Mouse (Mus musculus) embryonic fibroblast, embryonic 13.5 days (primary cell): ENCODE results near the gene Nr3c2. TPM values are rescaled to one million over a fixed set of nuclear protein-coding genes. Genes with fewer than 3 reads are reported as not detected.
A peak's percentile ranks its signal among the peaks of the same experiment; 100 is the strongest.

Experiments used
- H3K27ac ChIP-seq: 2 replicates; pipeline ENCODE4 v1.5.1; 2012; ENCODE audit warnings: low read length, control low read depth, inconsistent platforms; ENCODE audit not compliant: insufficient read depth
- H3K4me1 ChIP-seq: 2 replicates; pipeline ENCODE4 v1.6.1; 2011; ENCODE audit warnings: low read length; ENCODE audit not compliant: control insufficient read depth, insufficient read depth
- H3K4me3 ChIP-seq: 2 replicates; pipeline ENCODE4 v1.5.1; 2011; ENCODE audit warnings: mild to moderate bottlenecking, control low read depth, low read length; ENCODE audit not compliant: insufficient read depth
- CTCF ChIP-seq: IDR thresholded peaks from 2 replicates; pipeline ENCODE4 v1.5.1; 2011; ENCODE audit warnings: mild to moderate bottlenecking, control low read depth, low read length, moderate library complexity, borderline replicate concordance; ENCODE audit not compliant: insufficient read depth
- POLR2A ChIP-seq: IDR thresholded peaks from 2 replicates; pipeline ENCODE4 v1.6.1; 2011; ENCODE audit warnings: low read depth, mild to moderate bottlenecking, control low read depth, low read length, moderate library complexity
- polyA plus RNA-seq: library from polyadenylated mRNA; stranded (reverse); fragments of >200 nt; gene quantifications from 2 replicates; pipeline ENCODE4 v1.2.4, GENCODE M21; 2011; ENCODE audit warnings: low read depth; ENCODE audit not compliant: missing spikeins, insufficient read length

Gene Nr3c2
- polyA plus RNA-seq, 1 experiment: 1.9 TPM

DNA sequence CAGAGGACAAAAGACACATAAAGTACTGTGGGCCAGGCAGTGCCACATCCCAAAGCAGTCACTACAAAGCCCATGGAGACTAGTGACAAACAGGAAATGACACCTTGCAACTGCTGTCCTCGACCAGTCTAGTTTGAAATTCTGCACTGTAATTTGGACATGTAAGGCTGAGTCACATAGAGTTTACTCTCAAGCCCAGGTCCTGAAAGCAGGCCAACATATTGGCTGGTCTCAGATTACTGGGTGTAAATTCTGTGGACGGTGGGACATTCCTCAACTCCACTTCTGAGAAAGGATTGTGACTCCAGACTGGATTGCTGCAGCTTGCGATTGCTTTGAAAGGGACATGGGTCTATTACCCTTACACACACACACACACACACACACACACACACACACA lies 388.8 kb downstream of the Nr3c2 start:
- TF ChIP-seq CTCF (no peak), POLR2A (no peak)
- peaks cover 6% of the 10 kb centered on the region; the same call in 1 of the 2 replicates for H3K4me1 ChIP-seq
- peak overlapping the region; percentile 24; the same call in 1 of the 2 replicates for H3K27ac ChIP-seq

DNA sequence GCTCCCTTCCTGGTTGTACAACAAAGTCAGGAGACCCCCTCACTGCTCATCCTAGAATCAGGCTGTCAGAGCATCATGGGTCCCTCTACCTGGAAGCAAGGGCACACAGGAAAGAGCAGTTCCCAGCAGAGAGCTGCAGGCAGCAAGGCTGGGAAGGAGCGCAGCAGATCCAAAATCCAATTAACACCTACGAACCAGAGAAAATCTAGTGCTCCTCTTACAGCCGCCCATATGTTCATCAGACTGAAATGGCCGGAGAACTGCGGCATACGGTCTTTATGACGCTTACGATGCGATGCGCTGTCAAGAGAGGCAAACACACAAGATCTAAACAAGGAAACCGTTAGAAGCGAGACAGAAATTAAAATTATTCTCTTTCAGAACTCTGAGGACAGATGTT lies 389.2 kb downstream of the Nr3c2 start:
- H3K4me3 ChIP-seq: no peak overlapping the region
- no peak for TF ChIP-seq CTCF
- TF ChIP-seq POLR2A: no peak
- H3K4me1 ChIP-seq: peaks cover 6% of the 10 kb centered on the region; the same call in 1 of the 2 replicates
- 0 out of 2 replicates have a peak overlapping the region, but pooled peaks have one; percentile 2 for H3K27ac ChIP-seq

More for the DNA sequence above, 388.8 kb downstream of the Nr3c2 start:
- H3K4me3 ChIP-seq: no peak overlapping the region

DNA sequence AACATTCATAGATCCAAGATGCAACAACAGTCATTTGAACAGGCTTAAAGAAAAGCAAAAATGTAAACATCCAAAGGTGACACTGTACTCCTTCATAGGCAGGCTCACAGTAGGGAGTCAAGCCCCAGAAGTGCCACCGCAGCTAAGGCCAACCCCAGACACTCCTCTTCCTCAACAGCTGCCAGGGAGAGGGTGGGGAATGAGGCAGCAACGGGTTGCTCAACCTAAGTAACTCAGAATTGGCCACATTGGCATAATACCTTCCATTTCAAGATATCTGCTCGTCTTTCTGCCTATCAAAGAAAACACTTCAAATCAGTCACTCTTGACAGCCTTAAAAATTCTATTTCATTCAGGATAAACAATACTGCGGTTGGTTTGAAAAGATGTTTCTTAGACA lies 392.9 kb downstream of the Nr3c2 start:
- TF ChIP-seq CTCF (no peak), POLR2A (no peak)
- Histone ChIP-seq H3K27ac (no peak overlapping the region), H3K4me1 (peaks cover 6% of the 10 kb centered on the region; the same call in 1 of the 2 replicates), H3K4me3 (no peak overlapping the region)

DNA sequence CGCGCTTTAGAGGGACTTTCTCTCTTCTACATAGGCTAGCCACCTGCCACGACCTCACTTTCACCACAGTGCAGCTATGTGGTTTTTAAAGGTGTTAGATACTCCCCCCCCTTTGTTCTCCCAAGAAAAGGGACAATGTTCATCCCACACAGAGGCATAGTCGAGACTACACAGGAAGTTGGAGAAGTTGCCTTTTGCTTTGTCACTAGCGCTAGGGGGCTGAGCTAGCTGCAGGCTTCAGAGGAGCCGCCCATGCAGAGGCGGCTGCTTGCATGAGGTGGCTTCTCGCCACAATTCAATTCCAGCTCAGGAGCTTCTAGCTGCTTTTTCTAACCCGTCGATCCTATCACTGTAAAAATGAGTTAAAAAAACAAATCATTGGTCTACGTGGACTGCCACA lies 393.4 kb downstream of the Nr3c2 start:
- H3K27ac ChIP-seq: no peak overlapping the region
- TF ChIP-seq CTCF (no peak), POLR2A (no peak)
- H3K4me3 ChIP-seq: no peak overlapping the region
- H3K4me1 ChIP-seq: peaks cover 6% of the 10 kb centered on the region; the same call in 1 of the 2 replicates

DNA sequence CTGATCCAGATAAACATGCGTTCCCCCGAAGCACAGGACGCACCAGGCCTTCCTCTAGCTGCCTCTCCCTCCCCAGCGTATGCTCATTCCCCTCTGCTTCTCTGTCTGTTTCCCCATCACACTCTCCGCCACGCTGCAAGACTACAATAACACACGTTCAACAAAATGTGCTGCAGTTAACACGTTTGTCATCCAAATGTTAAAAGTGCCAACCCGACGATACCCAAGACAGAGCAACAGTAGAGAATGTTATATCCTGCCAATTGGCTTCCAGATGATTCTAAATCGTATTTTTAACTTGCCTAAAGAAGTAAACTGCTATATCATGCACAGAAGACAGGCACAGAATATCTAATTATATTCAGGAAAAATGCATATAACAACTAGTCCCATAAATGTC lies 395.4 kb downstream of the Nr3c2 start:
- H3K4me3 ChIP-seq: no peak overlapping the region
- TF ChIP-seq POLR2A (no peak), CTCF (no peak)
- no peak overlapping the region for H3K27ac ChIP-seq
- H3K4me1 ChIP-seq: no peaks in the 10 kb centered on the region
